Mouse (Mus musculus): ENCODE data around the gene Aurkb.

- TF ChIP-seq POLR2A (IDR thresholded peaks at IDR 0.05; ENCODE audit: insufficient read length, low read depth) = no peak
- no peak for TF ChIP-seq TCF12 (IDR thresholded peaks at IDR 0.05; ENCODE audit: insufficient read depth, poor library complexity, severe bottlenecking)
Measured at GRCm38 (mm10) chr11:69087597-69087996, 42.1 kb downstream of the Aurkb start.

All from myocyte (in vitro differentiated cells).